In the genomic region with DNA sequence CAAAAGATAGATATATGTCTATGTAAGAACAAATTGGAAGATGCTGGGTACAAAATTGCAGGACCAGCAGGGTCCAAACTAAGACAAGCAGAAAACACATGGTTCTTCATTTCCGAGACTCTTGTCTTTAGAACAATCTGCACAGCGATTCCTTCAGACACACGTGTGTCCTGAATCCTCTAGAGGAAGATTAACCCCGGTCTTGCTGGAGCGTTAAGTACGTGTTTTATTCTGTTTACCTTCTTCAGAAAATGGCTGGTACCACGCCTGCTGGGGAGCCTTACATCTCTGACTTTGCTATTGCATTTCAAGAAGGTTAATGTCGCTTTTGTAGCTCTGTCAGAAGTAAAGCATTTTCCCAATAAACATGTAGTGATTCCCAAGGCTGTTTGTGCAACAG, we compare ENCODE assay signal across 14 mouse cellular contexts.
A peak's percentile ranks its signal among the peaks of the same experiment; 100 is the strongest.
DNase-seq lines count a peak whose midpoint lies in the region; ATAC-seq and TF ChIP-seq lines count a peak whose summit lies in the region.
"Had no signal": no experiment of that assay in that cellular context is flagged by ENCODE, and none has a peak within 500 bp of the region (broad histone marks: within the 10 kb centered on the region; RNA-seq: fewer than 3 reads in every experiment).

No protein-coding gene starts in this region.

- DNase-seq in hindbrain, embryonic 10.5 days (ENCODE audit: low spot score) = no peak
- DNase-seq in midbrain, embryonic 11.5 days (ENCODE audit: low spot score, missing footprints) = peak; percentile 83
- DNase-seq in stomach, postnatal 0 days (ENCODE audit: low spot score) = no peak
- DNase-seq in frontal cortex, postnatal 10 days (ENCODE audit: low spot score in 2 of 2) = no peak
- no peak for DNase-seq in gastrocnemius, postnatal 25 days
- DNase-seq: adrenal gland, postnatal 25 days; cerebellum, adult 9-10 months; liver, postnatal 0 days; lung, postnatal 4 days; right cerebral cortex, postnatal 25 days had no signal

- no peak for TF ChIP-seq CTCF in stomach, postnatal 0 days (IDR thresholded peaks at IDR 0.05; ENCODE audit: low read depth)

- H3K36me3 ChIP-seq in forebrain, embryonic 12.5 days (replicated peaks) = no peaks in the 10 kb centered on the region
- H3K36me3 ChIP-seq in hindbrain, embryonic 10.5 days = no peaks in the 10 kb centered on the region
- H3K36me3 ChIP-seq in midbrain, embryonic 11.5 days (ENCODE audit: control insufficient read depth, insufficient read depth, low read length) = no peaks in the 10 kb centered on the region
- H3K36me3 ChIP-seq in neural tube, embryonic 14.5 days (ENCODE audit: control insufficient read depth, insufficient read depth, low read length) = no peaks in the 10 kb centered on the region
- no peaks in the 10 kb centered on the region for H3K36me3 ChIP-seq in stomach, postnatal 0 days (ENCODE audit: control insufficient read depth, insufficient read depth, low read length)
- H3K36me3 ChIP-seq: limb, embryonic 13.5 days had no signal

- H3K9me3 ChIP-seq in forebrain, embryonic 12.5 days = no peaks in the 10 kb centered on the region
- H3K9me3 ChIP-seq in hindbrain, embryonic 10.5 days = no peaks in the 10 kb centered on the region
- H3K9me3 ChIP-seq in midbrain, embryonic 11.5 days (ENCODE audit: control insufficient read depth, low read length) = no peaks in the 10 kb centered on the region
- H3K9me3 ChIP-seq in neural tube, embryonic 14.5 days (ENCODE audit: control insufficient read depth, low read length) = no peaks in the 10 kb centered on the region
- no peaks in the 10 kb centered on the region for H3K9me3 ChIP-seq in stomach, postnatal 0 days (ENCODE audit: control insufficient read depth, low read length)
- H3K9me3 ChIP-seq: limb, embryonic 13.5 days had no signal

- no peak for TF ChIP-seq EP300 in stomach, postnatal 0 days (optimal IDR thresholded peaks at IDR 0.05)

- peak overlapping the region; percentile 8; the same call in 1 of the 2 replicates for H3K27ac ChIP-seq in forebrain, embryonic 12.5 days
- H3K27ac ChIP-seq in hindbrain, embryonic 10.5 days = peak overlapping the region; percentile 66
- no peak overlapping the region for H3K27ac ChIP-seq in midbrain, embryonic 11.5 days (ENCODE audit: low read depth, low read length)
- no peak overlapping the region for H3K27ac ChIP-seq in neural tube, embryonic 14.5 days (ENCODE audit: low read depth, low read length)
- no peak overlapping the region for H3K27ac ChIP-seq in stomach, postnatal 0 days (replicated peaks)
- H3K27ac ChIP-seq: limb, embryonic 13.5 days had no signal

- no peaks in the 10 kb centered on the region for H3K27me3 ChIP-seq in forebrain, embryonic 12.5 days
- H3K27me3 ChIP-seq in hindbrain, embryonic 10.5 days (ENCODE audit: insufficient read depth, poor library complexity, severe bottlenecking) = no peaks in the 10 kb centered on the region; the same call in 1 of the 2 replicates
- H3K27me3 ChIP-seq in midbrain, embryonic 11.5 days (ENCODE audit: control insufficient read depth, insufficient read depth, low read length) = no peaks in the 10 kb centered on the region
- no peaks in the 10 kb centered on the region for H3K27me3 ChIP-seq in neural tube, embryonic 14.5 days (ENCODE audit: control insufficient read depth, insufficient read depth, low read length)
- no peaks in the 10 kb centered on the region for H3K27me3 ChIP-seq in stomach, postnatal 0 days (ENCODE audit: control insufficient read depth, insufficient read depth, low read length)
- H3K27me3 ChIP-seq: limb, embryonic 13.5 days had no signal

- peak overlapping the region; percentile 26 for H3K4me3 ChIP-seq in forebrain, embryonic 12.5 days (replicated peaks)
- peak overlapping the region; percentile 40 for H3K4me3 ChIP-seq in hindbrain, embryonic 10.5 days
- H3K4me3 ChIP-seq in midbrain, embryonic 11.5 days (ENCODE audit: low read depth, low read length) = peak overlapping the region; percentile 7
- H3K4me3 ChIP-seq in neural tube, embryonic 14.5 days (ENCODE audit: low read depth, low read length) = peak overlapping the region; percentile 1; the same call in 1 of the 2 replicates
- no peak overlapping the region for H3K4me3 ChIP-seq in stomach, postnatal 0 days (ENCODE audit: low read depth, low read length)
- H3K4me3 ChIP-seq: limb, embryonic 13.5 days had no signal

- peak overlapping the region; percentile 49 for H3K4me2 ChIP-seq in forebrain, embryonic 12.5 days
- peak overlapping the region; percentile 26 for H3K4me2 ChIP-seq in midbrain, embryonic 11.5 days
- peak overlapping the region; percentile 12 for H3K4me2 ChIP-seq in neural tube, embryonic 14.5 days (ENCODE audit: low read depth, low read length)
- no peak overlapping the region for H3K4me2 ChIP-seq in stomach, postnatal 0 days (replicated peaks; ENCODE audit: low read depth)
- H3K4me2 ChIP-seq: limb, embryonic 13.5 days had no signal

- ATAC-seq in forebrain, embryonic 12.5 days (ENCODE audit: low FRiP score) = no peak
- no peak for ATAC-seq in midbrain, embryonic 11.5 days (ENCODE audit: low FRiP score)
- no peak for ATAC-seq in neural tube, embryonic 14.5 days (ENCODE audit: low read depth)
- ATAC-seq in stomach, postnatal 0 days (ENCODE audit: low FRiP score, low TSS enrichment) = no peak
- ATAC-seq: CD4-positive, CD25-positive, alpha-beta regulatory T cell, adult 4 months; liver, postnatal 0 days had no signal

- H3K4me1 ChIP-seq in forebrain, embryonic 12.5 days = peaks cover 61% of the 10 kb centered on the region
- peaks cover 73% of the 10 kb centered on the region for H3K4me1 ChIP-seq in hindbrain, embryonic 10.5 days (replicated peaks)
- H3K4me1 ChIP-seq in midbrain, embryonic 11.5 days (ENCODE audit: control insufficient read depth, insufficient read depth, low read length) = peaks cover 51% of the 10 kb centered on the region
- H3K4me1 ChIP-seq in neural tube, embryonic 14.5 days (ENCODE audit: control insufficient read depth, insufficient read depth, low read length) = 0 out of 2 replicates have a peak, but pooled peaks cover 3% of the 10 kb centered on the region
- no peaks in the 10 kb centered on the region for H3K4me1 ChIP-seq in stomach, postnatal 0 days (replicated peaks; ENCODE audit: control insufficient read depth, insufficient read depth)
- H3K4me1 ChIP-seq: limb, embryonic 13.5 days had no signal

- H3K9ac ChIP-seq in forebrain, embryonic 12.5 days = peak overlapping the region; percentile 38
- H3K9ac ChIP-seq in midbrain, embryonic 11.5 days (ENCODE audit: low read length) = no peak overlapping the region
- no peak overlapping the region for H3K9ac ChIP-seq in neural tube, embryonic 14.5 days (replicated peaks; ENCODE audit: low read depth, low read length)
- H3K9ac ChIP-seq in stomach, postnatal 0 days (ENCODE audit: low read length) = no peak overlapping the region
- H3K9ac ChIP-seq: limb, embryonic 13.5 days; liver, postnatal 0 days had no signal

- WGBS in forebrain, embryonic 12.5 days = 20% methylated on average over 8 of the region's 8 CpGs
- 45% methylated on average over 8 of the region's 8 CpGs for WGBS in hindbrain, embryonic 10.5 days
- WGBS in midbrain, embryonic 11.5 days = 26% methylated on average over 8 of the region's 8 CpGs
- WGBS in neural tube, embryonic 14.5 days = 25% methylated on average over 8 of the region's 8 CpGs
- 48% methylated on average over 8 of the region's 8 CpGs for WGBS in stomach, postnatal 0 days

Comparison
In these comparisons a context has a peak if more than half of its experiments do, and no peak if none do; other contexts are left out.
1. H3K27ac ChIP-seq: peak in forebrain, embryonic 12.5 days (single experiment) and hindbrain, embryonic 10.5 days (single experiment); none in midbrain, embryonic 11.5 days (single experiment), neural tube, embryonic 14.5 days (single experiment) and stomach, postnatal 0 days (single experiment).